Mouse (Mus musculus): Measurements from ENCODE around the gene 0610009B22Rik.

DNA sequence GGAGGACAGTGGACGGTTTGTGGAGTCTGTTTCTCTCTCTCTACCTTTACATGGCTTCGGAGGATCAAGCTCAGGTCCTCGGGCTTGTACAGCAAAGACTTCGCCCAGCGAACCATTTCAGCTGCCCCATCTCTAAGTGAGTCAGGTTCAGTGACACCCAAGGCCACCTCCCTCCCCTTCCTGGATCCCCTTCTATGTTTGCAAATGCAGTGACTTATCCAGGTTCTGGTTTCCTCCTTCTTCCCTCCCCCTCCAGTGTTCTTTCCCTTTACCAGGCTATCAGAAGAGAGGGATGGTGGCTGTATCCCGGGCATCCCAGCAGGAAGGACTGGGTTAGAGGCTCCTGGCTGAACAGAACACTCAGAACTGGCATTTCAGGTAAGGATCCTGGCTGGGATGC lies 34.9 kb downstream of the 0610009B22Rik start:
- TF ChIP-seq POLR2A (IDR thresholded peaks at IDR 0.05; ENCODE audit: low read depth, low read length) (no peak), CTCF (conservative IDR thresholded peaks at IDR 0.05; ENCODE audit: insufficient read depth, insufficient read length, low read depth, low read length) (no peak)
